Mouse (Mus musculus) adipocyte (in vitro differentiated cells): ENCODE results near the gene Wls.

Source experiments
- DNase-seq: peaks from one replicate; pipeline ENCODE4 v3.0.0-alpha.2; 2016; ENCODE audit warnings: low spot score

Gene Wls

GRCm38 (mm10) chr3:159917328-159918090 is 78.0 kb downstream of the Wls start:
- no peak for DNase-seq
